Mouse (Mus musculus) MEL-GATA-1-ER (cell line): ENCODE results near the gene Gm29666.

Experiments
- DNase-seq: peaks from one replicate; pipeline ENCODE4 v3.0.0-alpha.2; 2012; ENCODE audit warnings: low read depth; ENCODE audit errors: extremely low read depth

Gene Gm29666

DNA sequence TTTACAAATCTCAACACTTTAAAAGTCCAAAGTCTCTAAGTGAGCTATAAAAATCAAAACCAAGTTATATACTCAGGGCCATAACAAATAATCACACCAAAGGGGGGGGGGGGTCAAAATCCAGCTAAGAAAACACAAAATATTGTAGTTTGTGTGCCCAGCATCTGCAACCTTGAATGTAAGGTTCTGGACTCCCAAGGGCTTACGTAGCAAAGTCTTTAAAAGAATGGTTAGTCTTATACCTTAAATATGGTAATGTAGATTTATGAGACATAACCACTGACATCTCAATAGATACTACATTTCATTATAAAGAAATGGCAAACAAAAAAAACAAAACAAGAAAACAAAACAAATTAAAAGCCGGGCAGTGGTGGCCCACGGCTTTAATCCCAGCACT is at the start of gene Gm29666:
TSS of gene Gm29666 (minus strand) at position 101 of the 400 bp plus-strand sequence.
- DNase-seq = no peak

DNA sequence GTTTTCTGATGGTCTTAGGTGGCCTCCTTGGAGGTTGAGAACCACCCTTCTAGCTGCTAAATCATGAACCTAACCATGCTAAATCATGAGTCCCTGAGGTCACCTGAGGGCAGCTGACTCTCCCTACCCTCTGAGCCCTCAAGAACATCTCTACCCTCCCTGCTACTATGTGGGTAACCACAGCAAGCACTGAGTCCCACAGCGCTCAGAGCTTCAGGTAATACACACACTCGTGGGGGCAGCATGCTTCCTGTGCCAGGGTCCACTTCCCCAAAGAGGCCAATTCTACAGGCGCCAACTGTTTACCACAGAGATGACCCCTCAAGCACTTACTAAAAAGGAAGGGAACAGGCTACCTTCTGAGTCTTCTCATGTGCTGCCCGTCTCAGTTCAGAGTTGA is 48.7 kb upstream of the Gm29666 start:
- DNase-seq = no peak

DNA sequence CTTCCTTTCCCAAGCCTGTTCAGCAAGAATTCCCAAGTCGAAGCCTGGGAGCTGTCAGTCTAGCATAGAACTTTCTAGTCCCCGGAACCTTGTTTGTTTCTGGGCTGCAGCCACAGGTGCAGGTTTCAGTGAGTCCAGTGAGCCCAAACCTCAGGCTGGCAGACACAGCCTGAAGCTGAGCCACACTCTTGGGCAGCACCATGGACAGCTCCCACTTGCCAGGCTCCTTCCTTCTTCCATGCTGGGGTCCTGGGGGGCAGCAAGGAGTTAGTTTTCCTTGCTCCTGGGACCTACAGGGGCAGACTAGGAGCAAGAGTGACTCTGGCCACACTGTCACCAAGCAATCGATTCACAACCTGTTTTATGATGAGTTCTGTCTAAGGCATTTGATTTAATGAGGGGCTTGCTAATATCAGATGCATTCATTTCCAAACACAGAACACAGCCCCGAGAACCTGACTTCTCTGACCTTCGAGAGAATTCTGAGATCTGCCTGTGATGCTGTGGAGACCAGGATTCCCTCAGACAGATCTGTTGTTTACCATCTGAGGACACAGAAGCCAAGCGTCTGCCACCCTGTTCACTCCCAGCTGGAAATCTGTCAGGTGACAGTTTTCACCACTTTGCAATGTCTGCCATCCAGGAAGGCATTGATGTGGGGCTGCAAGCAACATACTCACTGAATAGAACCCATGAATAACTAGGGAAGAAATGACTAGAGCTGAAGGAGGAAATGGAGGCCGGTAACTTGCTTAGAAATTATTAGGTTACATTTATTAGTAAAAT is 45.9 kb upstream of the Gm29666 start:
- DNase-seq = peak; percentile 13

DNA sequence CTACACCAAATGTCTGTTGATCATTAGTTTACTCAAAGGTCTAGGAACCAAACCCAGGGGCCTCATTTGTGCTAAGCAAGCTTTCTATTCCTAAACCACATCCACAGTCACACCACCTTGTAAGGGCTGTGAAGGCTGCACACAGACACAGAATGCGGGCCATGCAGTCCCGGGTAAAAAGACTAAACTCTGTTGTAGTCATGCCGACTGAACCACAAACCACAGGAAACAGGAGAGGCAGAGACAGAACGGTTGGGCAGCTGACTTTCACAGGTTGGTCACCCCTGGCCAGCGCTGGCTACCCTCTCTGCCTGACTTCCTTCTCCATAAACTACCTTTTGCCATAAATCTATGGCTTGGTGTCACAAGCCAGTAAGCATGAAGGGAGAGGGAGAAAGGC is 44.9 kb upstream of the Gm29666 start:
- no peak for DNase-seq

GRCm38 (mm10) chr15:84962518-84962917 is 42.7 kb upstream of the Gm29666 start:
- no peak for DNase-seq

DNA sequence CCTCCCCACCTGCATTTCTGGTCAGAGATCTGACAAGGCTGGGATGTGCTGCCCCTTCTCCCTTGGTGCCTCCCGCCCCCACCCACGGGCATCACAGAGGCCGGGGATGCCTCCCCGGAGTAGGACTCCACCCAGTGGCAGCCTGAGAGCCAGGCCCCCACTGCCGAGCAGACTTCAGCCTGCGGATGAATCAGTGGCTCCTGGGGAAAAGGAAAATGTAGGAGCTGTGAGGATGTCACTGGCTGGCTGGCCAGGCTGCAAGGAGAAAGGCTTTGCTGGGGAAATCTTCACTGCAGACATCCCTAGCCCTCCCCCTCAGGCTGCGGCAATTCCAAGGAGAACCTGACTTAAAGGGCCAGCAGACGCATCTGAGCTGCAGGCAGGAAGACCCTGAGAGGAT is 40.9 kb upstream of the Gm29666 start:
- DNase-seq = no peak

DNA sequence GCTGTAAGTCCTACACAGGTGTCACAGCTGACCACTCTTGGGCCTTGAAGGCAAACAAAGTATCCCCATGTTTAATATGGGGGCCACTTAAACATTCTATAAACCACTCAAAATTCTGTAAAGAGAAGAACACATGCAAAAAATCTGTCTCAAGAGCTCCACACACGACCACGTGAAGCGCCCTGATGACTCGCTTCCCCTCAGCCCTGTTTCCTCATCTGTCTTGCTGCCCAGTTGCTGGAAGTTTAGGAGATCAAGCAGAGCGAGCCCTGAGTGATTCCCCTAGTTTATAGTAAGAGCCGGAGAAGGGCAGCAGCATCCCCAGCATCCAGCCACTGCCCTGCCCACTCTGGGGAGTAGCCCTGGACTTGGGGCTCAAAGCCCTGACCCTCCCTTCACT is 40.1 kb upstream of the Gm29666 start:
- DNase-seq = no peak

DNA sequence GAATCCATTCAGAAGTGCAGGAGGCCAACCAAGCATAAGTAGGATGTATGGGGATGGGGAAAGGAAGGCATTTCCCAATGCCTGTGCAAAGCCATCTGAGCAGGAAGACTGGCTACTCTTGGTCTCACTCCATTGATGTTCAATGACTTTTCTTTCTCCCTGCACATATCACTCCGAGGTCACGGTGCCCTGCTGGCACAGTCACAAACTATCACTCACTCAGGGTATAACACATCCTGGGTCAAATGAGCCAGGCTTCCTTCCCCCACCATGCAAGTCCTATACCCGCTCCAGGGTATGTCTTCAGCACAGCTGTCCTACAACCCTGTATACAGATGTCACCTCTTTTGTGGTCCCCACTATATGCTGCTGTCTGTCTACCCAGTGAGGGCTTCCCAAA is 38.5 kb upstream of the Gm29666 start:
- no peak for DNase-seq

GRCm38 (mm10) chr15:84957851-84958250 is 38.0 kb upstream of the Gm29666 start:
- no peak for DNase-seq

DNA sequence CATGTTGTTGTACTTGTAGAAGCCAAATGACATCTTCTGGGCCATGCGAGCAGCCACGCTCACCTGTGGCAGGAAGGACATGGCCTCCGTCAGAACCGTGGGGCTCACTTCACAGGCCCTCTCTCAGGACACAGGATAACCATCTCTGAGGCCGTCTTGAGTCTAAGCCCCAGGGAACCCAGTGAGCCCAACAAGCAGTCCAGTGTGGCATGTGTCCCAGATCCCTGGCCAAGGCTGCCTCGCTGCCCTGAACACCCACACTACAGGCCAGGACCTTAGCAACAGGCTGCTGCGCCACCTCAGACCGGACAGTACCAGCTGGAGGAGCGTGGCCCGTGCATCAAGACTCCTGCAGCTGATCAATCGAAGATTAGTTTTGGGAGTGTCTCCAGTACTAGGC is 33.4 kb upstream of the Gm29666 start:
- no peak for DNase-seq

- no peak for DNase-seq
These were observed 30.2 kb upstream of the Gm29666 start for GRCm38 (mm10) chr15:84950053-84950452.

GRCm38 (mm10) chr15:84948990-84949389 is 29.2 kb upstream of the Gm29666 start:
- no peak for DNase-seq

- DNase-seq = no peak
These were observed 24.5 kb upstream of the Gm29666 start for GRCm38 (mm10) chr15:84944319-84944718.

GRCm38 (mm10) chr15:84942647-84943285 is 22.9 kb upstream of the Gm29666 start:
- no peak for DNase-seq

DNA sequence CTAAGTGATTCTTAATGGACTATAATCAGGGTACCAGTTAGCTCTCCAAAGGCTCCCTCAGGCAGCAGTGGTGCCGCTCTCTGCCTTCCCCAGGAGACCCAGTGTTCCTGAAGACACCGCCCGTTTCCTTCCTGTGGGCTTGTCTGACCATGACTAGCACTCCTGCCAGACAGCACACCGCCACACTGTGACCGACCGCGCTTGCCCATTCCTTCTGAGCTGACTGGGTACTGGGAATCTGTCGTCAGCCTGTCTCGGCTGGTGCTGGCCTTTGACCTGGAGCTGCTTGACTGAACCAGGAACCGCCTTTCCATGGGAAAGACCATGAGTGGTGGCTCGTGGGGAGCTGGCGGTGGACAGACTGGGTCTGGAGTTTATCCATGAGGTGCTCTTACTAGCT is 20.3 kb upstream of the Gm29666 start:
- DNase-seq = no peak

DNA sequence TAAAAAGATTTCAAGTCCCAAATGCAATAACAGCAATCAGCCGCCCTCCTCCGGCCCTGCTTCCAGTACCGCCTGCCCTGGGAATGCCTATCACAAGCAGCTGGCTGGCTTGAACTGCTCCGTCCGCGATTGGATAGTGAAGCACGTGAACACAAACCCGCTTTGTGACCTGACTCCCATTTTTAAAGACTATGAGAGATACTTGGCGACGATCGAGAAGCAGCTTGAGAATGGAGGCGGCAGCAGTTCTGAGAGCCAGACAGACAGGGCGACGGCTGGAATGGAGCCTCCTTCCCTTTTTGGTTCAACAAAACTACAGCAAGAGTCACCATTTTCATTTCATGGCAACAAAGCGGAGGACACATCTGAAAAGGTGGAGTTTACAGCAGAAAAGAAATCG is 15.1 kb upstream of the Gm29666 start:
- no peak for DNase-seq

GRCm38 (mm10) chr15:84932351-84932750 is 12.5 kb upstream of the Gm29666 start:
- DNase-seq = no peak

DNA sequence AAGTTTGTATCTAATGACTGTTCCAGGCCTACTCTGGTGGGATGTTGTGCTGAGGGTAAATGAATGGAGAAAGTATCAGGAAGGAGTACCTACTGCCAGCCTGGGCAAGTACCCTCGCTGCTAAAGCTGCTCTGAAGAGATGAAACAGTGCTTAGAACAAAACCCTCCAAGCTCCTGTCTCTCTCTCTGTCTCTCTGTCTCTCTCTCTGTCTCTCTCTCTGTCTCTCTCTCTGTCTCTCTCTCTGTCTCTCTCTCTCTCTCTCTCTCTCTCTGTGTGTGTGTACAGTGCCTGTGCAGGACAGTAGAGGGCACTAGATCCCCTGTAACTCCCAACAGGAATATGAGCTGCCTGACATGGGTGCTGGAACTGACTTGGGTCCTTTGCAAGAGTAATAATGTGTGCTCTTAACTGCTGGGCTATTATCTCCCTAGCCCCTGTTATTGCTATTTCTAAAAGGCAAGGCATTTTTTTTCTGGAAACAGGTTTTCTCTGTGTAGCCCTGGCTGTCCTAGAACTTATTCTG is 5.7 kb upstream of the Gm29666 start:
- DNase-seq = peak; percentile 51

DNA sequence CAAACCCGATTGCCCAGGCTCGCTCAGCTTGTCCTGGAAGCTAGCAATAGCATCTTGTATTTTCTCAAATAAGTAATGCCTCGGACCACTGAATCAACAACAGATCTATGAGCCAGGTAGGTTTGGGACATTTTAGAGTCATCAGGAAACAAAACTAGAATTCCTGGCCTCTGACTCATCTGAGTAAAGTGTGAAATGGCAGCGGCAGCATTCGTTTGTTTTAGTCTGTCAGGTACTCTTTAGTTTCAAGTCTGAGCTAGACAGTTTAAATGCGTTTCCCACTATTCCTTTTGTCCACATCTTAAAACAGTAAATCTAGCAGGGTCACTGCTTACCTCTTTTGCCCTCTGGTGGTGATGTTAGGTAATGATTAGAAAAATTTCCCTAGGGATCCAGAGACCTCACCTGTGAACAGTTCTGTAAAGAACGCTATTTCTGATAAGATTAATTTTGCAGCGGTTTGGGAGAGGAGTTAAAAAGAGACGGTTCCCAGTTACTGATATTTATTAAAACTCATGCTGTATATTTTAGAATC is 5.0 kb upstream of the Gm29666 start:
- peak; percentile 24 for DNase-seq

- DNase-seq = peak; percentile 14
These were observed 3.8 kb upstream of the Gm29666 start for GRCm38 (mm10) chr15:84923508-84924181.

GRCm38 (mm10) chr15:84922884-84923507 is 3.2 kb upstream of the Gm29666 start, which contains the start of gene Nup50:
TSS of gene Nup50 (plus strand) at chr15:84923411.
- DNase-seq = peak; percentile 89
